Mouse (Mus musculus): Measurements from ENCODE around the gene Olfr139.

The Olfr139 gene

GRCm38 (mm10) chr11:74056451-74056850 is at the start of gene Olfr139, which contains the start of gene Olfr399:
Olfr139 (minus strand) TSS chr11:74056551.
Olfr399 (minus strand) TSS chr11:74056615.
- DNase-seq, result no peak

DNA sequence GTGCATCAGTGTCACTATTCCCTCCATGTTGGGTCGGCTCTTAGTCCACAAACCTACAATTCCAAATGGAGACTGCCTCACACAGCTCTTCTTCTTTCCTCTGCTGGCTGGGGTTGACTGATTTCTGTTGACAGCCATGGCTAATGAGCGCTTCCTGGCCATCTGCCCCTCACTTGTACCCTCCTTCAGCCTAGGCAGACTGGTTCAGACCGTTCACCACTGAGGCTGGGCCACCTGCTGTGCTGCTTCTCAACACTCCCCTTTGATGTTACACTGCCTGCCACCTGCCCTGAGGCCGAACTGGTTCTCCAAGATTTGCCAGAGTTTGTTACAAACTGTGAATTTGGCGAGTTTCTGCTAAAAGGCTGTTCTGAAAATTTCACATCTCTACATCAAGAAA is 48.7 kb upstream of the Olfr139 start:
- DNase-seq, result peak; percentile 88 to 93

DNA sequence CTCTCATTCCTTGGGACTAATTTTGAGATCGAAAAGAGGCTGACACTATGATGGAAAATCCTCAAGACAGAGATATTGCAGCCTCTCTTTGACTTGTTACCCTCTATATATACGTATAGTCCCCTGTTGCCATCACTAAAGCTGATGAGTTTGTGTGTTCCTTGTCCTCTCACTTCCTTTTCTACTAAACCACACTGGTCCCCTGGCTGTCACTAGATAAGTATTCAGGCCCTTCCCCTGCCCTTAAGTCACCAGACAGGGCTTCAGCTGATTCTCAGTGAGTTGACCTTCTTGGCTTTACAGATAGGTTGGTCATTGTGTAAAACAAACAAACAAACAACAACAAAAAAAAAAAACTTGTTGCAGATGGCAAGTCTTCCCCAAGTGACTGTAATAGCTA is 45.2 kb upstream of the Olfr139 start:
- DNase-seq, result no peak

DNA sequence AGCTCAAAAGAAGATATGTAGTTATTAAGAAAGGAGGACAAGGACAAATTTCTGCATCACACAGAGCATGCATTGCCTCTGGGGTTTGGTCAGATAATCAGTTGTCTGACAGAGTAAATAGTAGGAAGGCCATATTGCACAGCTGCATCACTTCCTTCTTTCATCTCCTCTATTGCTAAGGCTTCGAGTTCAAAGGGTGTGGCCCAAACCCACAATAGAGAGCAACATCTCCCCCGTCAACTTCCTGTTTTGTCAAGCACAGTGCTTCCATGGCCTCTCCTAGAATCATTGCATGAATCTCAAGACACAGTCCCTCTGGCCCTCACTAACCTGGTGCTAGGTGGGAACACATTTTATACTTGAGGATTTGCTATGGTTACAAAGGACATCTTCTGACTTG is 44.4 kb upstream of the Olfr139 start:
- no peak for DNase-seq

- no peak for DNase-seq
Measured at GRCm38 (mm10) chr11:74069655-74070054, 13.3 kb upstream of the Olfr139 start, which contains the start of gene Zfp616. Zfp616 (plus strand) TSS chr11:74069955.

GRCm38 (mm10) chr11:74051347-74051746 is 5.0 kb downstream of the Olfr139 start:
- peak in 1 of 2 experiments; percentile 4 for DNase-seq

Measured in cerebellum, postnatal 10 days (tissue).